Mouse (Mus musculus) midbrain, postnatal 0 days (tissue): ENCODE measurements at regions not wholly inside any gene's neighbourhood (a gene's known extent, or its start where the extent isn't known, plus 50 kb on each side); places are given as distances from the start of the nearest gene placed in this dataset.

Source experiments
- ATAC-seq: fragments of 200-750 bp; cut with Nextera tagmentation; 2 replicates; pipeline ENCODE4 v1.8.0; 2017; ENCODE audit warnings: moderate number of reproducible peaks, mild to moderate bottlenecking, moderate TSS enrichment, moderate library complexity; ENCODE audit not compliant: low FRiP score
- DNase-seq: peaks from one replicate; pipeline ENCODE4 v3.0.0-alpha.2; 2015; ENCODE audit warnings: low spot score
- H3K27ac ChIP-seq: fragments of 300-500 bp; sonication (generic); 2 replicates; pipeline ENCODE4 v1.5.1; 2014; ENCODE audit warnings: low read depth, mild to moderate bottlenecking, low read length, mixed read lengths
- H3K27me3 ChIP-seq: fragments of 300-500 bp; sonication (generic); 2 replicates; pipeline ENCODE4 v1.6.1; 2014; ENCODE audit warnings: low read length, control low read depth, mixed read lengths; ENCODE audit not compliant: insufficient read depth
- H3K36me3 ChIP-seq: fragments of 300-500 bp; sonication (generic); 2 replicates; pipeline ENCODE4 v1.6.1; 2014; ENCODE audit warnings: low read length, control low read depth, mixed read lengths; ENCODE audit not compliant: insufficient read depth
- H3K4me1 ChIP-seq: fragments of 300-500 bp; sonication (generic); 2 replicates; pipeline ENCODE4 v1.6.1; 2014; ENCODE audit warnings: mild to moderate bottlenecking, control low read depth, antibody characterized with exemption, low read length, mixed read lengths; ENCODE audit not compliant: insufficient read depth
- H3K4me2 ChIP-seq: fragments of 300-500 bp; sonication (generic); 2 replicates; pipeline ENCODE4 v1.6.1; 2014; ENCODE audit warnings: low read depth, mild to moderate bottlenecking, low read length, mixed read lengths; ENCODE audit not compliant: poor library complexity, severe bottlenecking
- H3K4me3 ChIP-seq: fragments of 300-500 bp; sonication (generic); 2 replicates; pipeline ENCODE4 v1.5.1; 2014; ENCODE audit warnings: low read depth, mild to moderate bottlenecking, low read length, moderate library complexity
- H3K9ac ChIP-seq: fragments of 300-500 bp; sonication (generic); replicated peaks from 2 replicates; pipeline ENCODE4 v1.6.1; 2014; ENCODE audit warnings: mild to moderate bottlenecking, low read length, moderate library complexity, mixed read lengths; ENCODE audit not compliant: poor library complexity, severe bottlenecking
- H3K9me3 ChIP-seq: fragments of 300-500 bp; sonication (generic); 2 replicates; pipeline ENCODE4 v1.6.1; 2016; ENCODE audit warnings: low read length, control low read depth
- CTCF ChIP-seq: IDR thresholded peaks from 2 replicates; pipeline ENCODE4 v1.5.1; 2016; ENCODE audit warnings: antibody characterized with exemption, mild to moderate bottlenecking
- WGBS: fragments of 180-500 bp; shearing (Covaris S2); extraction: QIAGEN DNeasy Blood & Tissue Kit; methylation state at CpG from one replicate; pipeline ENCODE4 v1.1.7; 2014; 5-methylcytosine and 5-hydroxymethylcytosine counted together

GRCm38 (mm10) chr14:113486591-113486990, 172.2 kb downstream of the Tpm3-rs7 start:
- ATAC-seq (no peak), DNase-seq (no peak)
- no peak overlapping the region for H3K4me3 ChIP-seq
- no peak overlapping the region for H3K4me2 ChIP-seq
- no peak overlapping the region for H3K9ac ChIP-seq
- 78% methylated on average over 2 of the region's 2 CpGs for WGBS
- H3K4me1 ChIP-seq, result no peaks in the 10 kb centered on the region
- H3K27ac ChIP-seq, result no peak overlapping the region
- no peaks in the 10 kb centered on the region for H3K36me3 ChIP-seq
- no peak for TF ChIP-seq CTCF
- no peaks in the 10 kb centered on the region for H3K27me3 ChIP-seq
- H3K9me3 ChIP-seq, result no peaks in the 10 kb centered on the region

- no peaks in the 10 kb centered on the region for H3K36me3 ChIP-seq
- H3K27ac ChIP-seq, result no peak overlapping the region
- H3K4me2 ChIP-seq, result no peak overlapping the region
- H3K27me3 ChIP-seq, result no peaks in the 10 kb centered on the region
- DNase-seq (no peak), ATAC-seq (no peak)
- no peaks in the 10 kb centered on the region for H3K4me1 ChIP-seq
- no peaks in the 10 kb centered on the region for H3K9me3 ChIP-seq
- no peak overlapping the region for H3K4me3 ChIP-seq
- H3K9ac ChIP-seq, result no peak overlapping the region
- TF ChIP-seq CTCF, result no peak
- WGBS, result 93% methylated on average over 2 of the region's 2 CpGs
Measured at GRCm38 (mm10) chr14:113503796-113504195, 189.4 kb downstream of the Tpm3-rs7 start.
